Mouse (Mus musculus) hindbrain, postnatal 0 days (tissue): Measurements from ENCODE around the gene Bmx. TPM values are rescaled to one million over a fixed set of nuclear protein-coding genes. Genes with fewer than 3 reads are reported as not detected.

ENCODE experiments used
- ATAC-seq: fragments of 200-750 bp; cut with Nextera tagmentation; 2 replicates; pipeline ENCODE4 v1.8.0; 2017; ENCODE audit warnings: mild to moderate bottlenecking, moderate TSS enrichment, moderate library complexity
- DNase-seq: peaks from one replicate; pipeline ENCODE4 v3.0.0-alpha.2; 2015; ENCODE audit warnings: low spot score
- H3K27ac ChIP-seq: fragments of 300-500 bp; sonication (generic); 2 replicates; pipeline ENCODE4 v1.5.1; 2014; ENCODE audit warnings: mild to moderate bottlenecking
- H3K27me3 ChIP-seq: fragments of 300-500 bp; sonication (generic); 2 replicates; pipeline ENCODE4 v1.6.1; 2014; ENCODE audit warnings: low read length, mixed read lengths; ENCODE audit not compliant: insufficient read depth
- H3K36me3 ChIP-seq: fragments of 300-500 bp; sonication (generic); 2 replicates; pipeline ENCODE4 v1.6.1; 2014; ENCODE audit warnings: low read length, mixed read lengths; ENCODE audit not compliant: insufficient read depth
- H3K4me1 ChIP-seq: fragments of 300-500 bp; sonication (generic); 2 replicates; pipeline ENCODE4 v1.6.1; 2014; ENCODE audit warnings: antibody characterized with exemption, low read length, mixed read lengths; ENCODE audit not compliant: insufficient read depth
- H3K4me2 ChIP-seq: fragments of 300-500 bp; sonication (generic); 2 replicates; pipeline ENCODE4 v1.6.1; 2014; ENCODE audit warnings: low read depth, mild to moderate bottlenecking, low read length, moderate library complexity, mixed read lengths
- H3K4me3 ChIP-seq: fragments of 300-500 bp; sonication (generic); 2 replicates; pipeline ENCODE4 v1.5.1; 2014; ENCODE audit warnings: low read length
- H3K9ac ChIP-seq: fragments of 300-500 bp; sonication (generic); replicated peaks from 2 replicates; pipeline ENCODE4 v1.6.1; 2014; ENCODE audit warnings: mild to moderate bottlenecking, low read length, moderate library complexity, mixed read lengths
- H3K9me3 ChIP-seq: fragments of 300-500 bp; sonication (generic); 2 replicates; pipeline ENCODE4 v1.6.1; 2016; ENCODE audit warnings: low read length, mixed read lengths
- CTCF ChIP-seq: IDR thresholded peaks from 2 replicates; pipeline ENCODE4 v1.5.1; 2016; ENCODE audit warnings: antibody characterized with exemption, control low read depth, low read depth
- WGBS: fragments of 180-500 bp; shearing (Covaris S2); extraction: QIAGEN DNeasy Blood & Tissue Kit; methylation state at CpG from one replicate; pipeline ENCODE4 v1.1.7; 2014; 5-methylcytosine and 5-hydroxymethylcytosine counted together
- polyA plus RNA-seq: library from polyadenylated mRNA; unstranded; fragments of >200 nt; fragmentation: Nextera tagmentation; extraction: Ambion mirVana; gene quantifications from 2 replicates; pipeline ENCODE4 v1.2.1, GENCODE M21; 2015
- total RNA-seq: library from RNA; depleted of rRNA; stranded (reverse); fragments of >200 nt; gene quantifications from 2 replicates; pipeline ENCODE4 v1.2.3, GENCODE M21; 2014; rRNA removed

Gene Bmx
- total RNA-seq (0.89 and 1.0 TPM in 2 replicates), polyA plus RNA-seq (0.39 and 0.49 TPM in 2 replicates)

DNA sequence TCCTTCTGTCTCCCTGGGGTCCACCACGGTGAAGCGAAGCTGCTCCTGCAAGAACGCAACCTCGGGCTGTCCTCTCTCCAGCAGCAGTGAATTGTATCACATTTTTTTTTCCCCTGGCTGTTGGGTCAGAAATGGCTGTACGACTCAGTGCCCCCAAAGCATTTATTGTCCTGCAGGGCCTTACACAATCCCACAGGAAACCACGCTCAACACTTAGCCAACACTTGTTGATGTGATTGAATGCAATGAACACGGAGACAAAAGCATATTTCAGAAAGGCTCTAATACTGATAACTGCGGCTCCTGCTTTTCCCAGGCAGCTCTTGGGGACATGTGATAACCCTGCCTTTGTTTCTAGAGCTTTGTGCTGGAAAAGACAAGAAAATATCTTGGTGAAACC lies at the start of gene Bmx:
TSS of gene Bmx (minus strand) at position 137 of the 400 bp plus-strand sequence.
- DNase-seq: no peak
- Histone ChIP-seq H3K9me3 (no peaks in the 10 kb centered on the region), H3K4me1 (no peaks in the 10 kb centered on the region), H3K27ac (no peak within 1 kb of the TSS), H3K27me3 (no peaks in the 10 kb centered on the region), H3K9ac (no peak within 1 kb of the TSS), H3K4me2 (no peak within 1 kb of the TSS), H3K4me3 (no peak within 1 kb of the TSS), H3K36me3 (no peaks in the 10 kb centered on the region)
- WGBS: 72% methylated on average over 8 of the region's 8 CpGs
- no peak for TF ChIP-seq CTCF
- ATAC-seq: no peak

DNA sequence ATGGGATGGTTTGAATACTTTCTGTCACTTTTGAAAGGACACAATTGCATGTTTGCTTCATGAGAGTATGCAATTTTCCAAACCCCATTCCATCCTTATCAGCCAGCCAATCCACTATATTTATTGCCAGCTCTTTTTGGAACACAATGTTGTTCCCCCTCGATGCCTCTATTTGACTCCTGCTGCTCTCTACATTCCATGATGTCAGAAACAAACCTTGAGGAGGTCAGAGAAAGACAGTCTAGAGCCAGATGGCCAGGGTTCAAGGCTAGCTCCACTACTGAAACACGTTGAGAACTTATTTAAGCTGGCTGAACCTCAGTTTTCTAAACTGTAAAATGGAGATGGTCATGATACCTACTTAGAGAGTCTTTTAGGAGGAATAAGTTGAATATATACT lies 48.3 kb upstream of the Bmx start:
- ATAC-seq (no peak), DNase-seq (no peak)
- no peak overlapping the region for H3K27ac ChIP-seq
- H3K9ac ChIP-seq: no peak overlapping the region
- H3K4me1 ChIP-seq: no peaks in the 10 kb centered on the region
- no peak overlapping the region for H3K4me2 ChIP-seq
- H3K4me3 ChIP-seq: no peak overlapping the region
- H3K9me3 ChIP-seq: no peaks in the 10 kb centered on the region
- TF ChIP-seq CTCF: no peak
- H3K27me3 ChIP-seq: no peaks in the 10 kb centered on the region
- no peaks in the 10 kb centered on the region for H3K36me3 ChIP-seq
- WGBS: 55% methylated on average over 2 of the region's 2 CpGs

DNA sequence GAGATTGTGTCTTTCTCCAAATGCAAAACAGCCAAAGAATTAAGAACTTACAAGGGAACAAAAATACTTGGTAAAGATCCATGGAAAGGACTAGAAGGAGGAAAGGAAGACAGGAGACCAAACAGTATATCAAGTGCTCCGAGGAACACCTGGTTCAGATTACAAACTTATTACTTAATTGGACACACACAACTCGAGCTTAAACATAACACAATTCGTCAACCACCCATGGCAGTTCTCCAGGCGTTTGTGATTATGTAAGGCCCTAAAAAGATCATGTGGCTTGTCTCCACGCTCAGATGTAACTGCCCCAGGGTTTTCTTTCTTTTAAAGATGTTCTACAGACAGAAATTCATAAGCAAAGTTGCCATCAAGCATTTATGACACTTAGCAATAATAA lies 33.2 kb upstream of the Bmx start:
- Histone ChIP-seq H3K36me3 (no peaks in the 10 kb centered on the region), H3K27me3 (no peaks in the 10 kb centered on the region), H3K9me3 (no peaks in the 10 kb centered on the region), H3K4me3 (no peak overlapping the region), H3K4me1 (no peaks in the 10 kb centered on the region), H3K4me2 (no peak overlapping the region), H3K9ac (no peak overlapping the region), H3K27ac (no peak overlapping the region)
- ATAC-seq (no peak), DNase-seq (no peak)
- WGBS: 66% methylated on average over 5 of the region's 5 CpGs
- no peak for TF ChIP-seq CTCF

DNA sequence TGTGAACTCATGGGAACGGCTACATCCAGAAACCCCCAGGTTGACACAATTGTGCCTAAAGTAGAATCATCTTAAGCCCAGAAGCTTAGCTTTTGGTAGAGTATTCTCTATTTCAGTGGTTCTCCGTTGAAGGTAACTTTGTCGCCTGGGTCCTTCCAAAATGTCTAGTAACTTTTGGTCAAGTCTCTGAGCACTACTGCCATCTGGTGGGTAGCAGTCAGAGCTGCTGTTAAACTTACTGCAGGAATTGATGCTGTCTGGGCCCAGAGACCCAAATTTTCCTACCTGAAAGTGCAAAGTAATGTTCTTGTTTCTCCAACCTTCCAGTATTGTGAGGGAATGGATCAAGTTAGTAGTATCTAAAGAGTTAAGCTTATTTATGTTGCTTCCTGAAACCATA lies 29.1 kb upstream of the Bmx start:
- H3K4me3 ChIP-seq: no peak overlapping the region
- no peak overlapping the region for H3K27ac ChIP-seq
- no peak overlapping the region for H3K4me2 ChIP-seq
- peak; percentile 51 for TF ChIP-seq CTCF
- WGBS: 64% methylated on average over 3 of the region's 3 CpGs
- ATAC-seq (no peak), DNase-seq (peak; percentile 44)
- H3K27me3 ChIP-seq: no peaks in the 10 kb centered on the region
- no peaks in the 10 kb centered on the region for H3K4me1 ChIP-seq
- H3K9me3 ChIP-seq: no peaks in the 10 kb centered on the region
- no peaks in the 10 kb centered on the region for H3K36me3 ChIP-seq
- no peak overlapping the region for H3K9ac ChIP-seq

DNA sequence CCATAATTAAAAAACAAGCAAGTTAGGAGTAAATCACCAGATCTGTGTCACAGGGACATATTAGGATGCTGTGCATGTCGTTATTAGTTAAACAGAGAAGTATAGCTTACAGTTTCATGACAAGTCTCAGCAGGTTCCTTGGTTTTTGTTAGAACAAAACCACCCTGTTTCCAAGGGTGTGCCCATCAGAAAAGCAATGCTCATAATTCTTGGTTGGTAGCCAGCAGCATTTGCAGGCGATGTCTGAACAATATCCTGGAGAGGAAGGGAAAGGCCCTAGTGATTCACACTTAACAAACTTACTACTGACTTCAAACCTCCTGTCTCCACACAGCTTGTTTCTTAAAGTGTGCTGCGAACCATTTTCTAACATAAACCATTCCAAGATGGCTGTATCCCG lies 25.8 kb upstream of the Bmx start:
- Histone ChIP-seq H3K27me3 (no peaks in the 10 kb centered on the region), H3K27ac (no peak overlapping the region), H3K4me3 (no peak overlapping the region), H3K9me3 (no peaks in the 10 kb centered on the region), H3K4me1 (no peaks in the 10 kb centered on the region), H3K4me2 (no peak overlapping the region), H3K36me3 (no peaks in the 10 kb centered on the region), H3K9ac (no peak overlapping the region)
- ATAC-seq (no peak), DNase-seq (no peak)
- TF ChIP-seq CTCF: no peak
- WGBS: 70% methylated on average over 4 of the region's 4 CpGs

DNA sequence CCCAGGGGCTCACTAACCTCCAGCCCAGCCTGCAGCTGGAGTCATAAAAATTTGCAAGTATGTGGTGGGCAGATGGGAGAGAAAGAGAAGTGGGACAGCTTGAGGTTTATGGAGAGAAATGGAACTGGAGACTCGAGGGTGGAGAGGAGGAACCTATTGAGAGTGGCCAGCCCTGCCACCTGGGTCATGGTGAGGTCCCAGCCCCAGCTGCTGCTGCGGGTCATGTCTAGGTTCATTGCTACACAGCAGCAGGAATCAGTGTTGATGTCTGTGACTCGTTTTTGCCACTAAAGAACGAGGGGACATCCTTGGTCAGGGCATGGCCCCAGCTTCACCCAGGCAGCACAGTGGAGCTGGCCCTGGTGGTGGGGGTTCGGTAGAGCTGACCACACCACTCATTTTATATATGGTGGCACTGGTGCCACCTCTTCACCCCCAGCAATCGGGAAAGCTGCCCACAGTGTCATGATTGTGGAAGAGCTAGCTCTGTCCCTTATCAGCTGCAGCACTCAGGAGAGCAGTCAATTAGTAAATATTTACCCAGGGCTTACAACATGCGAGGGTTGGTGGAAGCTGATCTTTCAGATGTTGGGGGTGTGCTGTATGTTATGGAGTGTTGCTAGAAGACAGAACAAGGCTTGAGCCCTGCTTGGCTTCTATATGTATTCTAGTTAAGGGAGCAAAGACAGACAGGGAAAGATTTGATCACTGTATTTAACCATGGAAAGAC lies 23.1 kb upstream of the Bmx start:
- ATAC-seq (no peak), DNase-seq (no peak)
- TF ChIP-seq CTCF: no peak
- no peaks in the 10 kb centered on the region for H3K27me3 ChIP-seq
- WGBS: 78% methylated on average over 7 of the region's 7 CpGs
- H3K4me2 ChIP-seq: no peak overlapping the region
- no peaks in the 10 kb centered on the region for H3K9me3 ChIP-seq
- no peak overlapping the region for H3K4me3 ChIP-seq
- no peaks in the 10 kb centered on the region for H3K4me1 ChIP-seq
- no peak overlapping the region for H3K9ac ChIP-seq
- no peak overlapping the region for H3K27ac ChIP-seq
- H3K36me3 ChIP-seq: no peaks in the 10 kb centered on the region

DNA sequence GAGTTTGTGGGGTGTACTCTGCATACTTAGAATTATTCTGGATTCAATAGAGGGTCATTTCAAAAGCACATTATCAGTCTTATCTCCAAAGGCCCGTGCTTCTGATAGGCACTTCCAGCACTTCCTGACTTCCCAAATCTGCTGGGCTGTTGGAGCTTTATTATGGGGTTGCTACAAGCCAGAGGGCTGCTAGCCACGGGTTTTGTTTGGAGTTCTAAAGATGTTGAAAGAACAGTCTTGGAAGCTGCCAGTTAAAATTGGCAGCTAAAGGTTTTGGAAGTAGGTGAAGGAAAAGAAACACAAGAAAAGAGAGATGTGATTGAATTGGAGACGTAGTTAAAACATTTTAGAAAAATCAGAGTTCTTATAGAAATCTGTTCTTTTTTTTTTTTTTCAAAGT lies 17.5 kb upstream of the Bmx start:
- 64% methylated on average over 3 of the region's 3 CpGs for WGBS
- Histone ChIP-seq H3K4me1 (no peaks in the 10 kb centered on the region), H3K9me3 (no peaks in the 10 kb centered on the region), H3K27me3 (no peaks in the 10 kb centered on the region), H3K4me3 (no peak overlapping the region), H3K4me2 (no peak overlapping the region), H3K9ac (no peak overlapping the region), H3K27ac (no peak overlapping the region), H3K36me3 (no peaks in the 10 kb centered on the region)
- DNase-seq (no peak), ATAC-seq (no peak)
- no peak for TF ChIP-seq CTCF
